Mouse (Mus musculus) CH12.LX (cell line): ENCODE data around the gene Cdc45. TPM values are rescaled to one million over a fixed set of nuclear protein-coding genes. Genes with fewer than 3 reads are reported as not detected.

ENCODE experiments used
- DNase-seq: peaks from one replicate; pipeline ENCODE4 v3.0.0-alpha.2; 2013; ENCODE audit errors: extremely low read depth
- H3K27ac ChIP-seq: 2 replicates; pipeline ENCODE4 v1.5.1; 2012; ENCODE audit warnings: low read depth, mild to moderate bottlenecking, control low read depth, moderate library complexity; ENCODE audit not compliant: insufficient read depth
- H3K27me3 ChIP-seq: replicated peaks from 2 replicates; pipeline ENCODE3; 2012; ENCODE audit warnings: inconsistent platforms
- H3K36me3 ChIP-seq, 2 experiments: replicated peaks in 1 of 2; 2 replicates each; pipeline versions ENCODE3 to v1.6.1; 2012; ENCODE audit warnings: inconsistent platforms in 1 of 2, low read length in 1 of 2, mild to moderate bottlenecking in 1 of 2, mixed read lengths in 1 of 2, moderate library complexity in 1 of 2; ENCODE audit not compliant: control insufficient read depth in 1 of 2, insufficient read depth in 1 of 2
- H3K4me1 ChIP-seq, 2 experiments: 2 replicates each; pipeline ENCODE4 v1.6.1; 2012; ENCODE audit warnings: inconsistent platforms in 1 of 2, moderate library complexity in 1 of 2; ENCODE audit not compliant: insufficient read depth in 2 of 2, control insufficient read depth in 1 of 2
- H3K4me2 ChIP-seq: 2 replicates; pipeline ENCODE4 v1.6.1; 2012; ENCODE audit warnings: low read depth, mild to moderate bottlenecking, control low read depth; ENCODE audit not compliant: poor library complexity, insufficient read depth, severe bottlenecking
- H3K4me3 ChIP-seq, 3 experiments: fragments of 150-350 bp in 1 of 3; sonication (generic) in 1 of 3; replicated peaks in 1 of 3; 2 replicates each; pipeline versions ENCODE3 to v1.5.1; 2011 to 2012; ENCODE audit warnings: low read depth in 2 of 3, low read length in 2 of 3, mild to moderate bottlenecking in 2 of 3, moderate library complexity in 2 of 3, control low read depth in 1 of 3, improper control_type of control experiment in 1 of 3, inconsistent platforms in 1 of 3, mixed read lengths in 1 of 3; ENCODE audit not compliant: poor library complexity in 1 of 3
- H3K79me2 ChIP-seq: replicated peaks from 2 replicates; pipeline ENCODE4 v1.6.1; 2012; ENCODE audit warnings: mild to moderate bottlenecking, moderate library complexity; ENCODE audit not compliant: control insufficient read depth, poor library complexity, insufficient read depth, severe bottlenecking; ENCODE audit errors: extremely low read depth
- H3K9ac ChIP-seq: 2 replicates; pipeline ENCODE4 v1.6.1; 2012; ENCODE audit warnings: low read depth, mild to moderate bottlenecking, control low read depth, moderate library complexity; ENCODE audit not compliant: insufficient read depth
- H3K9me3 ChIP-seq: replicated peaks from 2 replicates; pipeline ENCODE3; 2012; ENCODE audit warnings: low read length, inconsistent platforms, mixed read lengths
- CTCF ChIP-seq, 2 experiments: IDR thresholded peaks in 1 of 2; conservative IDR thresholded peaks in 1 of 2; 2 replicates each; pipeline ENCODE4 v1.5.1; 2011 to 2012; ENCODE audit warnings: low read depth in 2 of 2, low read length in 2 of 2, improper control_type of control experiment in 1 of 2, inconsistent platforms in 1 of 2, mild to moderate bottlenecking in 1 of 2, moderate library complexity in 1 of 2
- ETS1 ChIP-seq: conservative IDR thresholded peaks from 2 replicates; pipeline ENCODE4 v1.6.1; 2012; ENCODE audit warnings: low read depth, mild to moderate bottlenecking, inconsistent platforms, low read length, improper control_type of control experiment, moderate library complexity
- JUND ChIP-seq: conservative IDR thresholded peaks from 2 replicates; pipeline ENCODE4 v1.6.1; 2011; ENCODE audit warnings: low read depth, low read length, improper control_type of control experiment
- MAFK ChIP-seq: IDR thresholded peaks from 2 replicates; pipeline ENCODE4 v1.6.1; 2011; ENCODE audit warnings: low read length, improper control_type of control experiment; ENCODE audit not compliant: insufficient replicate concordance
- MAX ChIP-seq: IDR thresholded peaks from 2 replicates; pipeline ENCODE4 v1.6.1; 2011; ENCODE audit warnings: low read length, improper control_type of control experiment
- MAZ ChIP-seq: IDR thresholded peaks from 2 replicates; pipeline ENCODE4 v1.6.1; 2012; ENCODE audit warnings: low read depth, mild to moderate bottlenecking, inconsistent platforms, low read length, improper control_type of control experiment, moderate library complexity
- MXI1 ChIP-seq: IDR thresholded peaks from 2 replicates; pipeline ENCODE4 v1.6.1; 2011; ENCODE audit warnings: mild to moderate bottlenecking, low read depth, low read length, improper control_type of control experiment
- NRF1 ChIP-seq: IDR thresholded peaks from 2 replicates; pipeline ENCODE4 v1.6.1; 2014; ENCODE audit warnings: low read depth, mild to moderate bottlenecking, inconsistent platforms, low read length, improper control_type of control experiment, moderate library complexity
- PAX5 ChIP-seq: IDR thresholded peaks from 2 replicates; pipeline ENCODE4 v1.6.1; 2012; ENCODE audit warnings: low read length, inconsistent platforms, mixed read lengths
- POLR2A ChIP-seq: IDR thresholded peaks from 2 replicates; pipeline ENCODE4 v1.6.1; 2011; ENCODE audit warnings: low read depth, mild to moderate bottlenecking, improper control_type of control experiment, low read length
- POLR2AphosphoS2 ChIP-seq: IDR thresholded peaks from 2 replicates; pipeline ENCODE4 v1.6.1; 2011; ENCODE audit warnings: low read depth, low read length, improper control_type of control experiment
- RAD21 ChIP-seq: IDR thresholded peaks from 2 replicates; pipeline ENCODE4 v1.6.1; 2011; ENCODE audit warnings: low read depth, mild to moderate bottlenecking, low read length, improper control_type of control experiment, moderate library complexity
- RCOR1 ChIP-seq: conservative IDR thresholded peaks from 2 replicates; pipeline ENCODE4 v1.6.1; 2012; ENCODE audit warnings: low read depth, mild to moderate bottlenecking, inconsistent platforms, low read length, improper control_type of control experiment
- SMC3 ChIP-seq: IDR thresholded peaks from 2 replicates; pipeline ENCODE4 v1.6.1; 2011; ENCODE audit warnings: low read depth, low read length, improper control_type of control experiment
- USF1 ChIP-seq: IDR thresholded peaks from 2 replicates; pipeline ENCODE4 v1.6.1; 2014; ENCODE audit warnings: low read depth, mild to moderate bottlenecking, inconsistent platforms, low read length, improper control_type of control experiment
- ZKSCAN1 ChIP-seq: IDR thresholded peaks from 2 replicates; pipeline ENCODE4 v1.6.1; 2012; ENCODE audit warnings: low read depth, inconsistent platforms, low read length, improper control_type of control experiment, borderline replicate concordance
- dilution Hi-C: fragments of 300-500 bp; cut with MboI; formaldehyde crosslinking; loops from 2 replicates; pipeline ENCODE4 v1.14.3; 2020; ENCODE audit warnings: low sequenced_read_pairs; ENCODE audit not compliant: extremely low pct_unique_long_range_greater_than_20kb, extremely low pct_ligation_motif_present
- in situ Hi-C: fragments of 300-500 bp; cut with MboI; formaldehyde crosslinking; loops from 3 replicates; pipeline ENCODE4 v1.14.3; 2019; ENCODE audit warnings: low sequenced_read_pairs, low pct_ligation_motif_present, low pct_unique_long_range_greater_than_20kb, mixed read lengths
- polyA plus RNA-seq: library from polyadenylated mRNA; unstranded; fragments of >175 nt; gene quantifications from 2 replicates; pipeline ENCODE4 v1.2.1, GENCODE M21; 2012; ENCODE audit warnings: low read depth; ENCODE audit not compliant: insufficient read length
- total RNA-seq, 2 experiments: library from RNA; depleted of rRNA; stranded (reverse); fragments of 300-350 nt in 1 of 2; fragments of >200 nt in 1 of 2; gene quantifications; 2 replicates each; pipeline ENCODE4 v1.2.3; 2012 to 2014

The Cdc45 gene
- total and polyA plus RNA-seq, 3 experiments, result 117 to 144 (median 136) TPM

GRCm38 (mm10) chr16:18805746-18806145 lies 6.0 kb downstream of the Cdc45 start:
- TF ChIP-seq RAD21 (no peak), PAX5 (no peak)
- H3K36me3 ChIP-seq, result peaks cover 66 to 86% of the 10 kb centered on the region in 2 experiments
- H3K4me3 ChIP-seq, result no peak overlapping the region
- no peak overlapping the region for H3K4me2 ChIP-seq
- H3K4me1 ChIP-seq, result peaks cover 0 to 9% of the 10 kb centered on the region in 2 experiments; a peak in 2 of 4 replicates
- peaks cover 12% of the 10 kb centered on the region for H3K79me2 ChIP-seq
- dilution Hi-C loops (no loop called here), in situ Hi-C loops (no loop called here)
- H3K9me3 ChIP-seq, result peaks cover 6% of the 10 kb centered on the region
- H3K27ac ChIP-seq, result no peak overlapping the region
- no peaks in the 10 kb centered on the region for H3K27me3 ChIP-seq
- DNase-seq, result no peak
- no peak overlapping the region for H3K9ac ChIP-seq

- no peaks in the 10 kb centered on the region for H3K79me2 ChIP-seq
- in situ Hi-C loops (no loop called here), dilution Hi-C loops (no loop called here)
- peak; percentile 22 for DNase-seq
- H3K27ac ChIP-seq, result no peak overlapping the region
- peaks cover 79 to 91% of the 10 kb centered on the region in 2 experiments for H3K36me3 ChIP-seq
- TF ChIP-seq MAZ, result no peak
- TF ChIP-seq SMC3, result peak; percentile 62
- TF ChIP-seq CTCF (conservative IDR thresholded peaks at IDR 0.05 in 1 of 2, IDR thresholded peaks at IDR 0.05 in 1 of 2; ENCODE audit: low read depth in 2 of 2, low read length in 2 of 2), result peak; percentile 50 to 71
- peak; percentile 63 for TF ChIP-seq RAD21
- TF ChIP-seq, all 38 proteins: peak for 3
- H3K4me2 ChIP-seq, result no peak overlapping the region
- H3K9me3 ChIP-seq, result no peaks in the 10 kb centered on the region
- H3K4me3 ChIP-seq, result no peak overlapping the region
- no peak overlapping the region for H3K9ac ChIP-seq
- H3K27me3 ChIP-seq, result no peaks in the 10 kb centered on the region
- H3K4me1 ChIP-seq, result no peaks in the 10 kb centered on the region
Observed at GRCm38 (mm10) chr16:18798841-18799240, 12.9 kb downstream of the Cdc45 start.

- no peak overlapping the region for H3K27ac ChIP-seq
- H3K4me3 ChIP-seq, result no peak overlapping the region
- H3K9me3 ChIP-seq, result no peaks in the 10 kb centered on the region
- H3K4me1 ChIP-seq, result no peaks in the 10 kb centered on the region
- H3K9ac ChIP-seq, result no peak overlapping the region
- no peaks in the 10 kb centered on the region for H3K79me2 ChIP-seq
- no peaks in the 10 kb centered on the region for H3K27me3 ChIP-seq
- no peak overlapping the region for H3K4me2 ChIP-seq
- peaks cover 80 to 94% of the 10 kb centered on the region in 2 experiments for H3K36me3 ChIP-seq
- TF ChIP-seq NRF1 (no peak), POLR2A (0 out of 2 replicates have a peak, but pooled peaks have one; percentile 9)
- dilution Hi-C loops (no loop called here), in situ Hi-C loops (no loop called here)
- no peak for DNase-seq
Observed at GRCm38 (mm10) chr16:18798151-18798550, 13.6 kb downstream of the Cdc45 start.

- Histone ChIP-seq H3K9me3 (no peaks in the 10 kb centered on the region), H3K27me3 (no peaks in the 10 kb centered on the region), H3K4me1 (no peaks in the 10 kb centered on the region), H3K9ac (no peak overlapping the region), H3K4me3 (no peak overlapping the region), H3K36me3 (peaks cover 87 to 98% of the 10 kb centered on the region in 2 experiments), H3K27ac (no peak overlapping the region), H3K4me2 (no peak overlapping the region), H3K79me2 (no peaks in the 10 kb centered on the region)
- DNase-seq, result no peak
- in situ Hi-C loops (no loop called here), dilution Hi-C loops (no loop called here)
- no peak for TF ChIP-seq ETS1
- TF ChIP-seq USF1, result no peak
- no peak for TF ChIP-seq RCOR1
- no peak for TF ChIP-seq RAD21
- no peak for TF ChIP-seq ZKSCAN1
- no peak for TF ChIP-seq MAFK
- no peak for TF ChIP-seq POLR2AphosphoS2
- no peak for TF ChIP-seq MXI1
- no peak for TF ChIP-seq MAX
- TF ChIP-seq JUND, result no peak
Observed at GRCm38 (mm10) chr16:18796645-18797044, 15.1 kb downstream of the Cdc45 start.
